Mouse (Mus musculus) spleen, adult 2 months (tissue): Measurements from ENCODE around the gene Rab6a.

Source experiments
- CTCF ChIP-seq: fragments of 200-500 bp; IDR thresholded peaks from 2 replicates; pipeline ENCODE4 v1.5.1; 2011; ENCODE audit warnings: mild to moderate bottlenecking, inconsistent platforms; ENCODE audit not compliant: insufficient read depth, insufficient read length, insufficient replicate concordance; ENCODE audit errors: extremely low read depth
- POLR2A ChIP-seq: fragments of 200-500 bp; IDR thresholded peaks from 2 replicates; pipeline ENCODE4 v1.6.1; 2011; ENCODE audit warnings: low read depth, low read length, inconsistent platforms

GRCm38 (mm10) chr7:100607214-100608129 lies at the start of gene Rab6a:
- TF ChIP-seq CTCF (no peak), POLR2A (peak; percentile 80)
